Mouse (Mus musculus) kidney, postnatal 14 days (tissue): ENCODE measurements at regions not wholly inside any gene's neighbourhood (a gene's known extent, or its start where the extent isn't known, plus 50 kb on each side); places are given as distances from the start of the nearest gene placed in this dataset.
A peak's percentile ranks its signal among the peaks of the same experiment; 100 is the strongest.

Experiments used
- DNase-seq: peaks from one replicate; pipeline ENCODE4 v3.0.0; 2022; ENCODE audit warnings: mixed read lengths

GRCm38 (mm10) chr11:65475821-65476540 is 206.2 kb upstream of the Myocd start:
- no peak for DNase-seq

- DNase-seq: peak; percentile 58
These were observed 205.5 kb upstream of the Myocd start for GRCm38 (mm10) chr11:65475302-65475701.

GRCm38 (mm10) chr11:65469762-65470741 is 200.3 kb upstream of the Myocd start:
- no peak for DNase-seq

GRCm38 (mm10) chr11:65461044-65461443 is 191.3 kb upstream of the Myocd start:
- DNase-seq: no peak

- no peak for DNase-seq
These were observed 178.6 kb upstream of the Myocd start for GRCm38 (mm10) chr11:65448436-65448835.

GRCm38 (mm10) chr11:65443466-65444024 is 173.8 kb upstream of the Myocd start:
- no peak for DNase-seq

GRCm38 (mm10) chr11:65435699-65436161 is 165.9 kb upstream of the Myocd start:
- no peak for DNase-seq

- DNase-seq: no peak
These were observed 152.1 kb upstream of the Myocd start for GRCm38 (mm10) chr11:65421889-65422288.

GRCm38 (mm10) chr11:65408621-65409020 is 138.8 kb upstream of the Myocd start:
- DNase-seq: no peak

- peak; percentile 16 for DNase-seq
These were observed 132.8 kb upstream of the Myocd start for GRCm38 (mm10) chr11:65402460-65403154.

GRCm38 (mm10) chr11:65389238-65389637 is 119.4 kb upstream of the Myocd start:
- no peak for DNase-seq

GRCm38 (mm10) chr11:65386291-65387061 is 116.7 kb upstream of the Myocd start:
- DNase-seq: peak; percentile 64

- DNase-seq: no peak
These were observed 105.6 kb upstream of the Myocd start for GRCm38 (mm10) chr11:65375361-65375760.

- no peak for DNase-seq
These were observed 103.3 kb upstream of the Myocd start for GRCm38 (mm10) chr11:65373136-65373535.

GRCm38 (mm10) chr11:65372309-65372811 is 102.6 kb upstream of the Myocd start:
- DNase-seq: no peak

- DNase-seq: peak; percentile 36
These were observed 98.0 kb upstream of the Myocd start for GRCm38 (mm10) chr11:65367825-65368224.

- peak; percentile 53 for DNase-seq
These were observed 97.0 kb upstream of the Myocd start for GRCm38 (mm10) chr11:65366677-65367370.

GRCm38 (mm10) chr11:65365751-65366559 is 96.2 kb upstream of the Myocd start:
- DNase-seq: no peak

- no peak for DNase-seq
These were observed 95.1 kb upstream of the Myocd start for GRCm38 (mm10) chr11:65364910-65365309.

GRCm38 (mm10) chr11:65363846-65364245 is 94.1 kb upstream of the Myocd start:
- DNase-seq: no peak
